Mouse (Mus musculus) liver, embryonic 14.5 days (tissue): Measurements from ENCODE around the gene Pygo2.

Source experiments
- CTCF ChIP-seq: IDR thresholded peaks from 2 replicates; pipeline ENCODE4 v1.5.1; 2016; ENCODE audit warnings: antibody characterized with exemption, low read depth, control low read depth
- EP300 ChIP-seq: IDR thresholded peaks from 2 replicates; pipeline ENCODE4 v1.6.1; 2016; ENCODE audit warnings: antibody characterized with exemption, low read depth

DNA sequence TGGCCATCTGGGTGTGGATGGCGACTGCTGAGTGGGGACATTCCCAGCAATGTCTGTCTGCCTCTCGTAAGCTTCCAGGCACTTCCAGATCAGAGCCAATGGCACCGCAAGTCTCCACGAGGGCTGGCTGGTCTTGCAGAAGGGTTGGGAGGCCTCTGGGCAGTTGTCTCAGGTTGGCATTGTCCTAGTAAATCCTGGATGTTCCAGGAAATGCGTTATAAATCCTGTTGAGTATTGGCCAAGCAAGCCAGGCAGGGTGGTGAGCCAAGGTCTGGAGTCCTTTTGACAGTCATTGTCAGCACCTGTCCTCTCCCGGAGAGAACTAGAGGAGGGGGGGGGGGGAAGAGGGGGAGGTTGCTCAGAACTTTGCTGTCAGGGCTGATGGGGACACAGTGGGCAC is 49.0 kb downstream of the Pygo2 start:
- TF ChIP-seq CTCF, result no peak
- TF ChIP-seq EP300, result no peak
